Mouse (Mus musculus) gastrocnemius, postnatal 25 days (tissue): ENCODE results near the gene Cdk17. TPM values are rescaled to one million over a fixed set of nuclear protein-coding genes. Genes with fewer than 3 reads are reported as not detected.
A peak's percentile ranks its signal among the peaks of the same experiment; 100 is the strongest.
"Not testable (repeated sequence)": the region's sequence is repeated elsewhere in the genome, so short reads cannot be mapped to it uniquely, and the experiment has no call there.

Experiments used
- DNase-seq: peaks from one replicate; pipeline ENCODE4 v3.0.0; 2022
- total RNA-seq, 2 experiments: library from RNA; stranded (reverse); gene quantifications; 1 replicate in 1 of 2; 2 replicates in 1 of 2; pipeline ENCODE4 v1.2.3; 2021

The Cdk17 gene
- total RNA-seq, 2 experiments from 2014 or later, result 5.9 to 6.3 TPM

DNA sequence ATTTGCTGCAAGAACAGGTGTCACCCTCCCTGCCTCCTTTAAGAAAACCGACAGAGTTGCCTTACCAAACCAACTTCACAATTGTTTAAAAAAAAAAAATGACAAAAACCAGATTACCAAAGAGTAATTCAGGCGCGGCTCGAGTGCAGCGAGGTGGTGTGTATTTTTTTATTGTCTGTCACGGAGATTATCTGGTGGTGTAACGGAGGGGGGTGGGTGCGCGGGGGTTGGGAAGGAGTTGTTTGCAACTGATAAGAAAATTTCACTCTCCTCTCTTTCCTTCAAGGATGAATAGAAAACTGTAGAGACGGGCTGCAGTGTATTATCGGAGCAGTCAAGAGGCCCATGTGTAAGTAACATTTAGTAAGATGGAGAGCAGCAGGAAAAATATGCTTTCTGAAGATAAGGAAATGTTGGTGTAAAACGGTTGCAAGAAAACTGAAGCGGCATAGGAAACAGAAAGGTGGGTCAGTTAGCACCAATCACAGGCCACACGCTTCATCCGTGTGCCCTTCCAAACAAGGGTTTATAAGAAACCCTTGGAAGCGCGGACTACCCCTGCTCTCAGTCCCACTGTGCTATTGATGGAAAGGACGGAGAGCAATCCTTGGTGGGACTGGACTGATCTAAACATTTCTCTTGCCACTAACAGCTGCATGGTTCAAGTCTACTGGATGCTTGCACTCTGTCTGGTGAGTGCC is 17.2 kb upstream of the Cdk17 start:
- DNase-seq, result no peak

DNA sequence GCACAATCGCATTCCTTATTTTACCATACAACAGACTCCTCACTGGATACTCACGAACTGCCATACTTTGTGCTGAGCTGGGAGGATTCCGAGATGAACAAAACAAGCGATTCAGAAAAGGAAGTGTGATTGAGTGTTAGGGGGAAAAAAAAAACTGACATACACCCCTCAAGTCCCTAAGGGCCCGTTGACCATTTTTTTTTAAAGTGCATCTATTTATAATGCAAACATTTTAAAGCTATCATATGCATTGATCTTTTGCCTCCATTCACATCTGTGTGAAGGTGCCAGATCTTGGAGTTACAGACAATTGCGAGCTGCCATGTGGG is 16.7 kb upstream of the Cdk17 start:
- DNase-seq, result no peak

GRCm38 (mm10) chr10:93144579-93144978 is 16.1 kb upstream of the Cdk17 start:
- no peak for DNase-seq

GRCm38 (mm10) chr10:93145088-93145487 is 15.6 kb upstream of the Cdk17 start:
- DNase-seq, result no peak

GRCm38 (mm10) chr10:93146601-93147000 is 14.1 kb upstream of the Cdk17 start:
- no peak for DNase-seq

GRCm38 (mm10) chr10:93147691-93148090 is 13.0 kb upstream of the Cdk17 start:
- no peak for DNase-seq

- DNase-seq, result no peak
These were observed 11.1 kb upstream of the Cdk17 start for GRCm38 (mm10) chr10:93149597-93149996.

- DNase-seq, result no peak
These were observed 8.9 kb upstream of the Cdk17 start for GRCm38 (mm10) chr10:93151775-93152174.

- no peak for DNase-seq
These were observed 8.0 kb upstream of the Cdk17 start for GRCm38 (mm10) chr10:93152698-93153097.

GRCm38 (mm10) chr10:93153404-93153803 is 7.3 kb upstream of the Cdk17 start:
- DNase-seq, result not testable (repeated sequence)

- DNase-seq, result no peak
These were observed 801 bp upstream of the Cdk17 start for GRCm38 (mm10) chr10:93159651-93160496.

DNA sequence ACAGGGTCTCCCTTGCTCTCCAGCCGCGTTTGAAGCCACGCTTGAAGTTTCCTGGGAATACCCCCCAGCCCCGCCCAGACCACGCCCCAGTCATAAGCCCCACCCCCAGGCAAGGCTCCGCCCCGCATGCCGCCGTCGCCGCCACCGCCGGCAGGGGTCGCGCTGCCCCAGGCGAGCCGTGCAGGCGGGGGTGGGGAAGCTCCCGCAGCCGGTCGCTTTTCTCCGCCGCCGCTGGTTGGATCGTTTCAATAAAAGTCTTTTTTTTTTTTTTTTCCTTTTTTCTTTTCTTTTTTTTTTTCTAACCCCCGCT is 223 bp upstream of the Cdk17 start:
- DNase-seq, result peak; percentile 84

DNA sequence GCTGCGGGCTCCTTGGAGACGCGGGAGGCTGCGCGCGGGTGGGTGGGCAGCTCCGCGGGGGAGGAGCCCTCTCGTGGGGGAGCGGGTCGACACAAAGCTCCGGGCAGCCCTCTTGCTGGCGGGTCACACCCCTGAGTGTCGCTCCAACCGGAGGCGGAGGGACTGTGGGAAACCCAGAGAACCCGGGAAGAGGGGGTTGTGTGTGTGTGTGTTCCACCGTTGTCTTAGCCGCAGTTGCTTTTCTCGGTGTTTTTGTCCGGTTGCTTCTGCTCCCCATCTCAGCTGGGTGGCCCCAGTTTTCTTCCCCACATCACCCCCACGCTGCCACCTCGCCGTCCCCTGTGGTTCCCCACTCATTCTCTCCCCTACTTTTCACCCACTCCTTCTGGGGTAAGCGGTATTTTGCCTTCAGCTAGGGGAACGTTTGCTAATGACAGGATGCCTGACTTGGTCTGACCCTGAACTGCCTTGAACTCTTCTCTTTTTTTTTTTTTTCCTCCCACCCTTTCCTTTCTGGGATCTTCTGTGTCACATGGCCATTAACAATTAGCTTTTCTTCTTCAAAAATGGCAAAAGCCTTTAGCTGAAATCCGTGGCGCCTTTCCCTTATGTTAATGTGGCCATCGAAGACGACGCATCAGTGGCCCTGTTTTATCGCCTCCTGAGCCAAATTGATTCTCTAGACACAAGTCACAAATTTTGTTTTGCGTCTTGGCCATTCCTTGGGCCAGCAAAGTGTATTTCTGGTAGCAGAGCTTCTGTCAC is 1.0 kb downstream of the Cdk17 start:
- peak; percentile 67 for DNase-seq

- no peak for DNase-seq
These were observed 1.7 kb downstream of the Cdk17 start for GRCm38 (mm10) chr10:93162276-93162971.

DNA sequence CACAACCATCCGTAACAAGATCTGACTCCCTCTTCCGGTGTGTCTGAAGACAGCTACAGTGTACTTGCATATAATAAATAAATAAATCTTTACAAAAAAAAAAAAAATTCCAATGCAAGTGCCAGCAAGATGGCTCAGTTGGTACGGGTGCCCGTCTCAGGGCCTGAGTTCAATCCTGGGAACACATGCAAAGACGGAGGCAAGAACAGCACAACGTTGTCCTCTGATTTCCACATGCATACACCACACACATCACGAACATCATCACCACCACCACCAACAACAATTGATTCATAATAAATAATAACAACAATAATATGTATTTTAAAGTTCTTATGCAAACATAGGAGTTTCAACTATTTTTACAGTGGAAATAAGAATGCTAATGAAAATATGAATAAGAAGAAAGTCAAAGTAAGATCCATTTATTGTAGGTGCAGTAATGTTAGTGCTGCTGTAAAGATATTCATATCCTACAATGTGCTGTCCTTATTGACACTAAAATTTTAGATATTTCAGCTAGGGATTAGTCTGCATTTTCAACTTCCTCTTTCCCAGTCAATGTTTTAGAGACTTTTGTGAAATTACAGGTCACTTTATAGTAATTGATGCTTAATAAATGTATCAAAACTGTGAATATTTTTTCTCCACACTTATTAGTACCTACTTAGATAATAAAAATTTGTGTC is 2.4 kb downstream of the Cdk17 start:
- no peak for DNase-seq

DNA sequence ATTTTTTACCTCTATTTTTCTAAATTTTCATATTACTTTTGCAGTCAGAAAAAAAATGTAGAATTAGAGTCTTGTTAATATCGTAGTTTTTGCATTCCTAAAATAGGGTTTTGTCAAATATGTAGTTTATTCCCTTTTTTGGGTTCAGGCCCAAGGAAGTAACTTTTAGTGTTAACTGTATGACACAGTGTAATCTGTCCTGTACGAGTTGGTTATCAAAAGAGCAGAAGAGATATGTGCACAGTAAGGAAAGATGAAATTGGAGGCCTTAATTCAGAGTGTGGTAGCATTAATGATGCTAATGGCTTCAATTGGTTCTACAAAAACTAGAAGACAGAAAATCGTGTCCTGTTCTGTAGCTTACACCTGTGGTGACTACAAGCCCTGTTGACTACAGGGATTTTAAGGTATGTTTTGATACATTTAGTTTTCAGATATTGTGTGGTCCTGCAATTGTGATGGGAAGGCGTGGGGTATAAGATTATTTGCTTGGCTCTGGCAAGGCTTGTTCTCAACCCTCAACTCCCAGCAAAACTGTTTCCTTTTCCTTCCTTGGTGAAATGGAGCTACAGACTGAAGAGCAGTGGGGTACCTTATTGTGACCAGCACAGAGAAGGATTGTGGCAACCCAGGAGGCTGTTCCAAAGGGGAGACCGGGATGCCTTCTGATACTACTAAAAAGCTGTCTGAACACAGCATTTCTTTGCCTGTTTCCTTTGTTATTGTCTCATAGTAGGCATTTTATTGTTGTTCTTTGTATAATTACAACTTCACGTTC is 3.2 kb downstream of the Cdk17 start:
- no peak for DNase-seq

GRCm38 (mm10) chr10:93165416-93166381 is 5.0 kb downstream of the Cdk17 start:
- no peak for DNase-seq

DNA sequence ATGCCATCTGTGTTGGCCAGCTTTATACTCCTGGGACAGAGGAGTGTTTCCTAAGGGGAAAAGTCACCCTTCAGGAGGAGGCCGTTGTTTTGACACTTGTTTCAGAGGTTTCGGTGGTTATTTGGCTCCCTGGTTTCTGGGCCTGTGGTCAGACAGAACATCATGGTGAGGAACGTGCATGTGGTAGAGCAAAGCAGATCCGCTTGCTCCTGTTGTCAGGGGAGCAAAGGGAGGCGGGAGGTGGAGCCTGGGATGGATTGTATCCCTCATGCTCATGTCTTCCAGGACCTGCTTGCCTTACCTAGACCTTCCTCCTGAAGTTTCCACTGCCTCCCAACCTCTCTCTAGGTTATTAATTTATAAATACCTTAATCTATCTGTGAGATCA is 5.7 kb downstream of the Cdk17 start:
- no peak for DNase-seq

GRCm38 (mm10) chr10:93167311-93167710 is 6.6 kb downstream of the Cdk17 start:
- no peak for DNase-seq

DNA sequence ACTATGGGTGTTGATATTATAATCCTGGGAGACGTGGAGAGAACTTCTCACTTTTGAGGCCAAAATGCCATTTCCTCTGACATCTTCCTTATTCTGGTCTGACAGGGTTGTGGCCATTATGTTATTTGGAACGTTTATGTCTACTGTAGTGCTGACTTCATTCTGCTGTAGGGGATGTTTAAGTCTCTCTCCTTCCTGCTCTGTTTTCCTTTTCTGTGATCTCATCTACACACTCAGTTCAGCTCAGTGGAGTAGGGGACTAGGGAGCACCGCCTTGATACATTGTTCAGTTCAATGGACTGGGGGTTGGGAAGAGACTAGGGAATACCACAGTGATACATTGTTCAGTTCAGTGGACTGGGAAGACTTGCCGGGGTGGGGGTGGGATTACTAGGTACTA is 7.4 kb downstream of the Cdk17 start:
- no peak for DNase-seq
